Comparison of ENCODE assay signal across 21 mouse cellular contexts in the genomic region with DNA sequence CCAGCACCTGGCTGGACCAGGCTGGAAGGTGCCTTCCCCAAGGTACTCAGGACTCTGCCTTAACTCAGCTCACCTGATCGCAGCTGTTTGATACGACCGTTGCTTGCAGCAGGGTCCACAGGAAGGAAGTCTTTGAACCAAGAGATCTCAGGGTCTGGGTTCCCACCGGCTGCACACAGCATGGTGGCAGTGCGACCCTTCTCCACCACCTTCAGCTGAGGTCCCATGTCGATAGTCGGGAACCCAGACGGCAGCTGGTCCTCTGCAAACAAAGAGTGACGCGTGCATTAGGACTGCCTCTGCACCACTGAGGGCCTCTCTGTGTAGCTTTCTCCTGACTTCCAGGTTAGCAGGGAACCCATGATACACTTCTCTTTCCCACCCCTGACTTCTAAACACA. TPM values are rescaled to one million over a fixed set of nuclear protein-coding genes. Genes with fewer than 3 reads are reported as not detected.
A peak's percentile ranks its signal among the peaks of the same experiment; 100 is the strongest.
DNase-seq lines count a peak whose midpoint lies in the region; ATAC-seq and TF ChIP-seq lines count a peak whose summit lies in the region.
"Had no signal": no experiment of that assay in that cellular context is flagged by ENCODE, and none has a peak within 500 bp of the region (broad histone marks: within the 10 kb centered on the region; RNA-seq: fewer than 3 reads in every experiment).

No protein-coding gene starts in this region.

- peak; percentile 27; the same call in 1 of the 2 replicates for TF ChIP-seq POLR2A in thymus, adult 2 months (IDR thresholded peaks at IDR 0.05; ENCODE audit: control insufficient read depth, extremely low read depth, insufficient read depth, low read length, poor library complexity)

- H3K27me3 ChIP-seq in forebrain, embryonic 13.5 days = no peaks in the 10 kb centered on the region
- H3K27me3 ChIP-seq in forebrain, embryonic 11.5 days (ENCODE audit: control insufficient read depth, insufficient read depth, low read length) = no peaks in the 10 kb centered on the region
- no peaks in the 10 kb centered on the region for H3K27me3 ChIP-seq in hindbrain, embryonic 13.5 days
- H3K27me3 ChIP-seq in hindbrain, postnatal 0 days (ENCODE audit: insufficient read depth, low read length) = no peaks in the 10 kb centered on the region
- no peaks in the 10 kb centered on the region for H3K27me3 ChIP-seq in embryonic facial prominence, embryonic 10.5 days (replicated peaks; ENCODE audit: low read depth, poor library complexity, severe bottlenecking)
- no peaks in the 10 kb centered on the region for H3K27me3 ChIP-seq in thymus, adult 2 months (ENCODE audit: control insufficient read depth, insufficient read depth, low read length)
- H3K27me3 ChIP-seq: limb, embryonic 13.5 days; liver, embryonic 13.5 days had no signal

- H3K4me1 ChIP-seq in forebrain, embryonic 13.5 days = peaks cover 61% of the 10 kb centered on the region
- peaks cover 27% of the 10 kb centered on the region for H3K4me1 ChIP-seq in forebrain, embryonic 11.5 days (replicated peaks; ENCODE audit: control insufficient read depth, insufficient read depth, low read length)
- peaks cover 73% of the 10 kb centered on the region for H3K4me1 ChIP-seq in hindbrain, embryonic 13.5 days (replicated peaks)
- peaks cover 29% of the 10 kb centered on the region for H3K4me1 ChIP-seq in hindbrain, postnatal 0 days (ENCODE audit: insufficient read depth, low read length)
- H3K4me1 ChIP-seq in embryonic facial prominence, embryonic 10.5 days = peaks cover 42% of the 10 kb centered on the region
- peaks cover 68% of the 10 kb centered on the region for H3K4me1 ChIP-seq in thymus, adult 2 months (replicated peaks; ENCODE audit: control insufficient read depth, insufficient read depth, low read length)

- H3K36me3 ChIP-seq in forebrain, embryonic 13.5 days (ENCODE audit: poor library complexity, severe bottlenecking) = peaks cover 55% of the 10 kb centered on the region
- peaks cover 6% of the 10 kb centered on the region for H3K36me3 ChIP-seq in forebrain, embryonic 11.5 days (ENCODE audit: control insufficient read depth, insufficient read depth, low read length)
- H3K36me3 ChIP-seq in hindbrain, embryonic 13.5 days = peaks cover 49% of the 10 kb centered on the region
- H3K36me3 ChIP-seq in hindbrain, postnatal 0 days (ENCODE audit: insufficient read depth, low read length) = peaks cover 27% of the 10 kb centered on the region
- H3K36me3 ChIP-seq in embryonic facial prominence, embryonic 10.5 days (replicated peaks) = peaks cover 80% of the 10 kb centered on the region
- H3K36me3 ChIP-seq in thymus, adult 2 months (ENCODE audit: control insufficient read depth, insufficient read depth, low read length) = no peaks in the 10 kb centered on the region

- no peak overlapping the region for H3K4me3 ChIP-seq in forebrain, embryonic 13.5 days
- no peak overlapping the region for H3K4me3 ChIP-seq in forebrain, embryonic 11.5 days (ENCODE audit: low read depth, low read length)
- no peak overlapping the region for H3K4me3 ChIP-seq in hindbrain, embryonic 13.5 days
- no peak overlapping the region for H3K4me3 ChIP-seq in hindbrain, postnatal 0 days (ENCODE audit: low read length)
- H3K4me3 ChIP-seq in embryonic facial prominence, embryonic 10.5 days = no peak overlapping the region
- H3K4me3 ChIP-seq in thymus, adult 2 months (ENCODE audit: control insufficient read depth, insufficient read depth, low read length) = peak overlapping the region; percentile 11; the same call in 1 of the 2 replicates
- H3K4me3 ChIP-seq: gastrocnemius, adult 2 months; limb, embryonic 13.5 days; liver, embryonic 13.5 days had no signal

- H3K4me2 ChIP-seq in forebrain, embryonic 13.5 days = no peak overlapping the region
- no peak overlapping the region for H3K4me2 ChIP-seq in forebrain, embryonic 11.5 days (ENCODE audit: low read depth, low read length, severe bottlenecking)
- no peak overlapping the region for H3K4me2 ChIP-seq in hindbrain, embryonic 13.5 days
- H3K4me2 ChIP-seq in hindbrain, postnatal 0 days (ENCODE audit: low read depth, low read length) = no peak overlapping the region
- H3K4me2 ChIP-seq: heart, embryonic 11.5 days; limb, embryonic 13.5 days; liver, embryonic 13.5 days; lung, embryonic 14.5 days had no signal

- WGBS in forebrain, embryonic 13.5 days = 92% methylated on average over 10 of the region's 10 CpGs
- WGBS in forebrain, embryonic 11.5 days = 88% methylated on average over 10 of the region's 10 CpGs
- WGBS in hindbrain, embryonic 13.5 days = 86% methylated on average over 10 of the region's 10 CpGs
- whole genome bisulfite sequencing in hindbrain, postnatal 0 days = 78% methylated on average over 10 of the region's 10 CpGs
- 91% methylated on average over 10 of the region's 10 CpGs for WGBS in embryonic facial prominence, embryonic 10.5 days
- WGBS in thymus, adult 2 months = 8% methylated on average over 10 of the region's 10 CpGs

- 0 out of 2 replicates have a peak overlapping the region, but pooled peaks have one; percentile 12 for H3K9ac ChIP-seq in forebrain, embryonic 13.5 days
- no peak overlapping the region for H3K9ac ChIP-seq in forebrain, embryonic 11.5 days (ENCODE audit: low read length)
- H3K9ac ChIP-seq in hindbrain, embryonic 13.5 days = 0 out of 2 replicates have a peak overlapping the region, but pooled peaks have one; percentile 39
- no peak overlapping the region for H3K9ac ChIP-seq in hindbrain, postnatal 0 days (replicated peaks; ENCODE audit: low read length)
- H3K9ac ChIP-seq: limb, embryonic 13.5 days; liver, embryonic 13.5 days; lung, embryonic 14.5 days had no signal

- peak overlapping the region; percentile 74 for H3K27ac ChIP-seq in forebrain, embryonic 13.5 days
- no peak overlapping the region for H3K27ac ChIP-seq in forebrain, embryonic 11.5 days (ENCODE audit: low read depth, low read length)
- no peak overlapping the region; the same call in 1 of the 2 replicates for H3K27ac ChIP-seq in hindbrain, embryonic 13.5 days
- no peak overlapping the region for H3K27ac ChIP-seq in hindbrain, postnatal 0 days
- 0 out of 2 replicates have a peak overlapping the region, but pooled peaks have one; percentile 19 for H3K27ac ChIP-seq in embryonic facial prominence, embryonic 10.5 days (replicated peaks)
- peak overlapping the region; percentile 92 for H3K27ac ChIP-seq in thymus, adult 2 months (ENCODE audit: control insufficient read depth, insufficient read depth, low read length)
- H3K27ac ChIP-seq: gastrocnemius, adult 2 months; kidney, postnatal 0 days; limb, embryonic 13.5 days; liver, embryonic 13.5 days; stomach, postnatal 0 days had no signal

- no peaks in the 10 kb centered on the region for H3K9me3 ChIP-seq in forebrain, embryonic 13.5 days (replicated peaks)
- no peaks in the 10 kb centered on the region for H3K9me3 ChIP-seq in forebrain, embryonic 11.5 days (ENCODE audit: control insufficient read depth, low read length)
- H3K9me3 ChIP-seq in hindbrain, embryonic 13.5 days = no peaks in the 10 kb centered on the region
- H3K9me3 ChIP-seq in hindbrain, postnatal 0 days (ENCODE audit: low read length) = no peaks in the 10 kb centered on the region
- H3K9me3 ChIP-seq in embryonic facial prominence, embryonic 10.5 days = no peaks in the 10 kb centered on the region
- H3K9me3 ChIP-seq: limb, embryonic 13.5 days; liver, embryonic 13.5 days had no signal

- no peak for TF ChIP-seq CTCF in hindbrain, postnatal 0 days (IDR thresholded peaks at IDR 0.05; ENCODE audit: low read depth)
- TF ChIP-seq CTCF in thymus, adult 2 months (IDR thresholded peaks at IDR 0.05; ENCODE audit: borderline replicate concordance, control insufficient read depth, extremely low read depth, insufficient read depth, low read length, poor library complexity) = no peak

- no peak for ATAC-seq in forebrain, embryonic 13.5 days
- no peak for ATAC-seq in forebrain, embryonic 11.5 days (replicated peaks; ENCODE audit: low FRiP score)
- ATAC-seq in hindbrain, embryonic 13.5 days (ENCODE audit: low FRiP score) = no peak
- no peak for ATAC-seq in hindbrain, postnatal 0 days
- no peak for ATAC-seq in inflammation-experienced regulatory T-cells, adult 6 months

- no peak for DNase-seq in forebrain, embryonic 11.5 days (ENCODE audit: low spot score)
- no peak for DNase-seq in hindbrain, postnatal 0 days (ENCODE audit: low spot score)
- DNase-seq in embryonic facial prominence, embryonic 10.5 days (ENCODE audit: low spot score) = no peak
- DNase-seq in thymus, adult 2 months = peak; percentile 66
- DNase-seq in cerebellum, postnatal 10 days = no peak
- DNase-seq: adrenal gland, postnatal 36 days; cerebellum, adult 18-20 months; cerebellum, postnatal 36 days; gastrocnemius, adult 2 months; liver, embryonic 13.5 days; lung, embryonic 14.5 days; lung, postnatal 36 days had no signal

RNA-seq across cellular contexts. Expression of gene Ptprf, which starts 33.8 kb away (rescaled TPM):
- 62.9 and 76.1 TPM in 2 replicates for polyA plus RNA-seq in forebrain, embryonic 13.5 days (2015; fragmentation: Nextera tagmentation; extraction: Ambion mirVana)
- 90.5 and 99.9 TPM in 2 replicates for polyA plus RNA-seq in forebrain, embryonic 11.5 days (2014; fragmentation: Nextera tagmentation; extraction: Ambion mirVana)
- polyA plus RNA-seq in hindbrain, embryonic 13.5 days (2015; fragmentation: Nextera tagmentation; extraction: Ambion mirVana) = 79.7 and 82.0 TPM in 2 replicates
- total RNA-seq in hindbrain, postnatal 0 days (2014; rRNA removed) = 178 and 196 TPM in 2 replicates
- 39.2 and 44.4 TPM in 2 replicates for polyA plus RNA-seq in hindbrain, postnatal 0 days (2015; fragmentation: Nextera tagmentation; extraction: Ambion mirVana)
- polyA plus RNA-seq in embryonic facial prominence, embryonic 10.5 days (2016; fragmentation: Nextera tagmentation; extraction: Ambion mirVana) = 88.2 and 95.5 TPM in 2 replicates
- polyA plus RNA-seq in thymus, adult 2 months (2012; rRNA removed) = 165 and 202 TPM in 2 replicates
- under 1 TPM; 0.11 to 0.92 (median 0.56) TPM for polyA plus RNA-seq in inflammation-experienced regulatory T-cells, adult 6 months (2017; shearing (Covaris generic))
- total RNA-seq: granulocyte monocyte progenitor cell, adult 5-6 weeks; megakaryocyte-erythroid progenitor cell, adult 5-6 weeks had no signal

Comparison
In these comparisons a context has a peak if more than half of its experiments do, and no peak if none do; other contexts are left out.
1. H3K27ac ChIP-seq: peak in forebrain, embryonic 13.5 days (single experiment), embryonic facial prominence, embryonic 10.5 days (single experiment) and thymus, adult 2 months (single experiment); none in forebrain, embryonic 11.5 days (single experiment), hindbrain, embryonic 13.5 days (single experiment) and hindbrain, postnatal 0 days (single experiment).
2. H3K9ac ChIP-seq: peak in forebrain, embryonic 13.5 days (single experiment) and hindbrain, embryonic 13.5 days (single experiment); none in forebrain, embryonic 11.5 days (single experiment) and hindbrain, postnatal 0 days (single experiment).
3. RNA of gene Ptprf, which starts 33.8 kb away (polyA plus RNA-seq): 165 to 202 TPM in thymus, adult 2 months, 90.5 to 99.9 TPM in forebrain, embryonic 11.5 days, 88.2 to 95.5 TPM in embryonic facial prominence, embryonic 10.5 days, 79.7 to 82.0 TPM in hindbrain, embryonic 13.5 days, 62.9 to 76.1 TPM in forebrain, embryonic 13.5 days and 39.2 to 44.4 TPM in hindbrain, postnatal 0 days; 0.11 to 0.92 TPM in inflammation-experienced regulatory T-cells, adult 6 months; every median in the first group is over 10 times any median in the second.